22 mouse cellular contexts compared by ENCODE assay signal in the genomic region with DNA sequence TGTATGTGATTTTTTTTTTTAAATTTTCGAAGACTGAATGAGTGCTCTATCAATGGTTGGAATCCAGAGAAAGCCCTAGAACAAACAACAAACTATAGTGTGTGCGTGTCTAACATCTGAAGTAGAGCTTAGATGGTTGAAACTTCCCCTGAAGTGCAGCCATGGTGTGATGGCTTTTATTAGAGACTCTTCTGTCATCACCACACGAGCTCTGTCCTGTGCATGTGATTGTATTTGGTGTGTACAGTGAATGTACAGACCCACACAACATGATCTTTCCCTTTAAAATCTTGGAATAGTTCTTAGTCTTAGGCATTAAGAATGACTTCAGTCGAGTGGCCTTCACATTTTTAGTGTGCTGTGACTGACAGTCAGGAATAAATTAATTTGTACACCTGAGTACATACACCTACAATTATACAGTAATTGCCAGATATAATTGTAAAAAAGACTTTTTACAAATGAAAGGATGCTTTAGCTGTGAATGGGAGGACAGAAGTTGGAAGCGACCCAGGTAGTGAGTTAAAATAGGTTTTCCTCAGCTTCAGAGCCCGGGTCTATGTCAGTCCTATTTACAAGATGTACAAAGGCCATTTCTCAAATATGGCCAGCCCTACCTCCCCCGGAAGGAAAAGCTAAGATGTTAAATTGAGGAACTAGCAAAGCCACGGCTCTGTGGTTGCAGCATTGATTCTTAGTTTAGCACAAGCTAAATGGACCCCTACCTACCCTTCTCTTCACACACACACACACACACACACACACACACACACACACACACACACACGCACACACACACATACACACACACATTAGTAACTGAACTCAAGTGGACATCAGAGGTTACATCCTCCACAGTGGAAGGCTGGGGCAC. TPM values are rescaled to one million over a fixed set of nuclear protein-coding genes. Genes with fewer than 3 reads are reported as not detected.
DNase-seq lines count a peak whose midpoint lies in the region; ATAC-seq and TF ChIP-seq lines count a peak whose summit lies in the region.
"Had no signal": no experiment of that assay in that cellular context is flagged by ENCODE, and none has a peak within 500 bp of the region (broad histone marks: within the 10 kb centered on the region; RNA-seq: fewer than 3 reads in every experiment).

No protein-coding gene starts in this region.

- no peak for TF ChIP-seq POLR2A in MEL (IDR thresholded peaks at IDR 0.05; ENCODE audit: control insufficient read depth in 1 of 2, insufficient read depth in 1 of 2, low read depth in 1 of 2, low read length in 2 of 2, poor library complexity in 1 of 2)

- peak overlapping the region; percentile 78; the same call in 1 of the 2 replicates for H3K4me2 ChIP-seq in liver, embryonic 12.5 days
- no peak overlapping the region for H3K4me2 ChIP-seq in liver, embryonic 11.5 days
- H3K4me2 ChIP-seq in liver, embryonic 15.5 days: peak overlapping the region; percentile 0; the same call in 1 of the 2 replicates
- H3K4me2 ChIP-seq: embryonic facial prominence, embryonic 12.5 days; heart, embryonic 12.5 days; hindbrain, embryonic 12.5 days; lung, embryonic 14.5 days had no signal

- H3K4me1 ChIP-seq in liver, embryonic 12.5 days: peaks cover 86% of the 10 kb centered on the region
- peaks cover 22% of the 10 kb centered on the region for H3K4me1 ChIP-seq in liver, embryonic 11.5 days (replicated peaks; ENCODE audit: control insufficient read depth, insufficient read depth, low read length)
- peaks cover 17 to 30% of the 10 kb centered on the region in 2 experiments for H3K4me1 ChIP-seq in MEL (ENCODE audit: control insufficient read depth in 1 of 2, insufficient read depth in 2 of 2, low read length in 2 of 2)
- peaks cover 73% of the 10 kb centered on the region for H3K4me1 ChIP-seq in liver, embryonic 15.5 days (replicated peaks)
- H3K4me1 ChIP-seq: embryonic facial prominence, embryonic 12.5 days; hindbrain, embryonic 12.5 days; limb, embryonic 10.5 days had no signal

- H3K27ac ChIP-seq in liver, embryonic 12.5 days: peak overlapping the region; percentile 91
- H3K27ac ChIP-seq in liver, embryonic 11.5 days (ENCODE audit: low read depth, low read length): no peak overlapping the region
- H3K27ac ChIP-seq in MEL (ENCODE audit: control insufficient read depth, low read depth, low read length): peak overlapping the region; percentile 97
- peak overlapping the region; percentile 85 for H3K27ac ChIP-seq in liver, embryonic 15.5 days (replicated peaks)
- H3K27ac ChIP-seq in gastrocnemius, adult 2 months: no peak overlapping the region
- H3K27ac ChIP-seq: embryonic facial prominence, embryonic 12.5 days; hindbrain, embryonic 12.5 days; kidney, postnatal 0 days; limb, embryonic 10.5 days had no signal

- DNase-seq in liver, embryonic 11.5 days (ENCODE audit: low spot score): no peak
- DNase-seq in MEL (ENCODE audit: low read depth, low spot score): peak; percentile 54
- DNase-seq in skeletal muscle tissue, adult 2 months (ENCODE audit: low read depth, low spot score): peak; percentile 22
- no peak for DNase-seq in gastrocnemius, adult 2 months
- no peak for DNase-seq in thymus, postnatal 14 days
- DNase-seq in heart, postnatal 14 days: no peak
- DNase-seq: adrenal gland, postnatal 14 days; cerebellum, postnatal 36 days; gastrocnemius, postnatal 14 days; layer of hippocampus, adult 9-11 months; lung, embryonic 14.5 days; right cerebral cortex, postnatal 4 days had no signal

- H3K9ac ChIP-seq in liver, embryonic 12.5 days: no peak overlapping the region
- H3K9ac ChIP-seq in liver, embryonic 11.5 days (ENCODE audit: low read depth, low read length): no peak overlapping the region
- H3K9ac ChIP-seq in MEL (ENCODE audit: control insufficient read depth, low read depth, low read length, poor library complexity, severe bottlenecking): no peak overlapping the region; the same call in 1 of the 2 replicates
- no peak overlapping the region for H3K9ac ChIP-seq in liver, embryonic 15.5 days
- H3K9ac ChIP-seq: embryonic facial prominence, embryonic 12.5 days; heart, embryonic 12.5 days; hindbrain, embryonic 12.5 days; lung, embryonic 14.5 days had no signal

- TF ChIP-seq EP300 in MEL (IDR thresholded peaks at IDR 0.05; ENCODE audit: low read depth in 1 of 2, low read length in 2 of 2): no peak

- 45% methylated on average over 9 of the region's 9 CpGs for WGBS in liver, embryonic 12.5 days (ENCODE audit: insufficient replicate concordance)
- 53% methylated on average over 9 of the region's 9 CpGs for WGBS in liver, embryonic 11.5 days
- whole genome bisulfite sequencing in liver, embryonic 15.5 days (ENCODE audit: insufficient replicate concordance): 37% methylated on average over 9 of the region's 9 CpGs

- no peak for TF ChIP-seq RAD21 in MEL (IDR thresholded peaks at IDR 0.05; ENCODE audit: low read depth, low read length)

- H3K27me3 ChIP-seq in liver, embryonic 12.5 days (replicated peaks): no peaks in the 10 kb centered on the region
- no peaks in the 10 kb centered on the region for H3K27me3 ChIP-seq in liver, embryonic 11.5 days (replicated peaks; ENCODE audit: control insufficient read depth, insufficient read depth, low read length)
- no peaks in the 10 kb centered on the region for H3K27me3 ChIP-seq in MEL (ENCODE audit: control insufficient read depth in 1 of 2, insufficient read depth in 2 of 2, low read length in 2 of 2)
- no peaks in the 10 kb centered on the region for H3K27me3 ChIP-seq in liver, embryonic 15.5 days
- H3K27me3 ChIP-seq: embryonic facial prominence, embryonic 12.5 days; heart, embryonic 12.5 days; hindbrain, embryonic 12.5 days had no signal

- H3K9me3 ChIP-seq in liver, embryonic 12.5 days (replicated peaks): no peaks in the 10 kb centered on the region
- no peaks in the 10 kb centered on the region for H3K9me3 ChIP-seq in liver, embryonic 11.5 days (ENCODE audit: control insufficient read depth, low read length)
- H3K9me3 ChIP-seq in MEL (replicated peaks; ENCODE audit: insufficient read depth, low read length): no peaks in the 10 kb centered on the region
- no peaks in the 10 kb centered on the region for H3K9me3 ChIP-seq in liver, embryonic 15.5 days (replicated peaks)
- H3K9me3 ChIP-seq: embryonic facial prominence, embryonic 12.5 days; heart, embryonic 12.5 days; hindbrain, embryonic 12.5 days; limb, embryonic 10.5 days had no signal

- no peak for ATAC-seq in liver, embryonic 12.5 days
- ATAC-seq in liver, embryonic 11.5 days (replicated peaks; ENCODE audit: low FRiP score): no peak
- no peak for ATAC-seq in liver, embryonic 15.5 days (ENCODE audit: insufficient read depth)
- ATAC-seq: intestine, embryonic 16.5 days had no signal

- H3K79me2 ChIP-seq in MEL (ENCODE audit: control insufficient read depth, insufficient read depth, low read length, poor library complexity): peaks cover 11% of the 10 kb centered on the region; the same call in 1 of the 2 replicates

- no peak for TF ChIP-seq CTCF in MEL (IDR thresholded peaks at IDR 0.05 in 2 of 3, conservative IDR thresholded peaks at IDR 0.05 in 1 of 3; ENCODE audit: control insufficient read depth in 1 of 3, insufficient read depth in 1 of 3, low read depth in 2 of 3, low read length in 3 of 3, poor library complexity in 1 of 3, severe bottlenecking in 1 of 3)
- TF ChIP-seq CTCF in gastrocnemius, adult 2 months (IDR thresholded peaks at IDR 0.05): no peak

- no peak overlapping the region for H3K4me3 ChIP-seq in liver, embryonic 12.5 days
- no peak overlapping the region for H3K4me3 ChIP-seq in liver, embryonic 11.5 days (ENCODE audit: low read depth, low read length)
- no peak overlapping the region for H3K4me3 ChIP-seq in MEL (ENCODE audit: control insufficient read depth in 1 of 2, insufficient read depth in 1 of 2, low read depth in 2 of 2, low read length in 2 of 2)
- no peak overlapping the region for H3K4me3 ChIP-seq in liver, embryonic 15.5 days (replicated peaks)
- no peak overlapping the region for H3K4me3 ChIP-seq in gastrocnemius, adult 2 months
- H3K4me3 ChIP-seq: embryonic facial prominence, embryonic 12.5 days; heart, embryonic 12.5 days; hindbrain, embryonic 12.5 days; limb, embryonic 10.5 days had no signal

- no peaks in the 10 kb centered on the region for H3K36me3 ChIP-seq in liver, embryonic 12.5 days
- no peaks in the 10 kb centered on the region for H3K36me3 ChIP-seq in liver, embryonic 11.5 days (ENCODE audit: control insufficient read depth, insufficient read depth, low read length)
- peaks cover 0 to 37% of the 10 kb centered on the region in 2 experiments; a peak in 2 of 4 replicates for H3K36me3 ChIP-seq in MEL (ENCODE audit: control insufficient read depth in 1 of 2, insufficient read depth in 2 of 2, low read length in 2 of 2)
- no peaks in the 10 kb centered on the region for H3K36me3 ChIP-seq in liver, embryonic 15.5 days (replicated peaks)
- H3K36me3 ChIP-seq: embryonic facial prominence, embryonic 12.5 days; heart, embryonic 12.5 days; hindbrain, embryonic 12.5 days; limb, embryonic 10.5 days had no signal

- intact Hi-C loops in gastrocnemius, adult 2 months (cut with DNase I): no loop called here
- intact Hi-C loops in heart, postnatal 14 days (cut with DNase I): no loop called here

TF ChIP-seq in MEL, 35 proteins besides CTCF, POLR2A, EP300 and RAD21:
- no peak for TF ChIP-seq CHD1 (IDR thresholded peaks at IDR 0.05; ENCODE audit: low read depth, low read length)
- no peak for TF ChIP-seq GABPA (IDR thresholded peaks at IDR 0.05; ENCODE audit: low read depth, low read length)
- no peak for TF ChIP-seq MEF2A (IDR thresholded peaks at IDR 0.05; ENCODE audit: extremely low read depth, insufficient replicate concordance, low read depth, low read length, poor library complexity, severe bottlenecking)
- TF ChIP-seq NRF1 (IDR thresholded peaks at IDR 0.05; ENCODE audit: insufficient read depth, low read depth, low read length, poor library complexity, severe bottlenecking): no peak

RNA-seq across cellular contexts. Expression of a gene that starts 50.4 kb away (rescaled TPM):
- polyA plus RNA-seq in liver, embryonic 12.5 days (2016; fragmentation: Nextera tagmentation; extraction: Ambion mirVana): 36.2 and 39.8 TPM in 2 replicates
- polyA plus RNA-seq in liver, embryonic 11.5 days (2014; fragmentation: Nextera tagmentation; extraction: Ambion mirVana): 44.3 and 50.4 TPM in 2 replicates
- total RNA-seq in MEL (2012; rRNA removed): 11.0 and 23.7 TPM in 2 replicates
- polyA plus RNA-seq in MEL (2012; ENCODE audit: insufficient read depth in 1 of 2, insufficient read length in 2 of 2, low read depth in 1 of 2, low replicate concordance in 2 of 2, missing spikeins in 1 of 2): 10 to 100 TPM in 1 of 2 experiments, not detected in 1; 20.3 TPM
- polyA plus RNA-seq in liver, embryonic 15.5 days (2015; fragmentation: Nextera tagmentation; extraction: Ambion mirVana): 39.6 and 40.9 TPM in 2 replicates
- 1 to 10 TPM; 1.7 to 2.3 TPM for total RNA-seq in gastrocnemius, adult 2 months (2021)
- 10 to 100 TPM; 13.5 to 17.9 TPM for total RNA-seq in heart, postnatal 14 days (2021)

RNA-seq across cellular contexts. Expression of a gene that starts 50.6 kb away (rescaled TPM):
- not detected in 2 replicates for polyA plus RNA-seq in liver, embryonic 12.5 days (2016; fragmentation: Nextera tagmentation; extraction: Ambion mirVana)
- polyA plus RNA-seq in liver, embryonic 11.5 days (2014; fragmentation: Nextera tagmentation; extraction: Ambion mirVana): 0.06 TPM in 1 of 2 replicates, not detected in the other
- total RNA-seq in MEL (2012; rRNA removed): not detected in 2 replicates
- not detected for polyA plus RNA-seq in MEL (2012; ENCODE audit: insufficient read depth in 1 of 2, insufficient read length in 2 of 2, low read depth in 1 of 2, low replicate concordance in 2 of 2, missing spikeins in 1 of 2)
- polyA plus RNA-seq in liver, embryonic 15.5 days (2015; fragmentation: Nextera tagmentation; extraction: Ambion mirVana): not detected in 2 replicates
- not detected for total RNA-seq in gastrocnemius, adult 2 months (2021)
- not detected for total RNA-seq in heart, postnatal 14 days (2021)
- total RNA-seq: adrenal gland, postnatal 14 days; gastrocnemius, postnatal 14 days; megakaryocyte-erythroid progenitor cell, adult 5-6 weeks had no signal
- polyA plus RNA-seq: embryonic facial prominence, embryonic 12.5 days; heart, embryonic 12.5 days; kidney, postnatal 0 days; neural tube, embryonic 14.5 days had no signal

Comparison
In these comparisons a context has a peak if more than half of its experiments do, and no peak if none do; other contexts are left out.
1. H3K27ac ChIP-seq: peak in liver, embryonic 12.5 days (single experiment), MEL (single experiment) and liver, embryonic 15.5 days (single experiment); none in liver, embryonic 11.5 days (single experiment) and gastrocnemius, adult 2 months (single experiment).
2. DNase-seq: peak in MEL (single experiment) and skeletal muscle tissue, adult 2 months (single experiment); none in liver, embryonic 11.5 days (single experiment), gastrocnemius, adult 2 months (single experiment), thymus, postnatal 14 days (single experiment) and heart, postnatal 14 days (0 of 2).